Mouse (Mus musculus) G1E-ER4 (cell line): ENCODE measurements around the gene Ifnl3. TPM values are rescaled to one million over a fixed set of nuclear protein-coding genes. Genes with fewer than 3 reads are reported as not detected.
"Not testable (repeated sequence)": the region's sequence is repeated elsewhere in the genome, so short reads cannot be mapped to it uniquely, and the experiment has no call there.

Source experiments
- GATA1 ChIP-seq: IDR thresholded peaks from one replicate; pipeline ENCODE4 v1.8.0; 2012; ENCODE audit warnings: low read length, inconsistent platforms
- polyA plus RNA-seq: library from polyadenylated mRNA; stranded (reverse); fragments of >175 nt; gene quantifications from 2 replicates; pipeline ENCODE4 v1.2.3, GENCODE M21; 2012

The Ifnl3 gene
- not detected in 2 replicates for polyA plus RNA-seq

DNA sequence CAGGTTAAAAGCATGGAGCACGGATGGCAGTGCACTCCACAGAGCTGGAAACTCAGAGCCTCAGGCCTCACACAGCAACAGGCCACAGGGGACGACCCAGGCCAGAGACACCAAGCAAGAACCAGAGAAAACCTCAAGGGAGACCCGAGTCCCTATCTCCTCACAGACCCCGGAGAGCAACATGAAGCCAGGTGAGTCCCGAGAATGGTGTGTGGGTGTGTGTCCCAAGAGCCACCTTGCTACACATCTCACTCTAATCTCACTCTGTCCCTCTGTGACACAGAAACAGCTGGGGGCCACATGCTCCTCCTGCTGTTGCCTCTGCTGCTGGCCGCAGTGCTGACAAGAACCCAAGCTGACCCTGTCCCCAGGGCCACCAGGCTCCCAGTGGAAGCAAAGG lies at the start of gene Ifnl3:
Gene Ifnl3, plus strand, starts transcription at position 301 of the 400 bp plus-strand sequence.
- not testable (repeated sequence) for TF ChIP-seq GATA1

DNA sequence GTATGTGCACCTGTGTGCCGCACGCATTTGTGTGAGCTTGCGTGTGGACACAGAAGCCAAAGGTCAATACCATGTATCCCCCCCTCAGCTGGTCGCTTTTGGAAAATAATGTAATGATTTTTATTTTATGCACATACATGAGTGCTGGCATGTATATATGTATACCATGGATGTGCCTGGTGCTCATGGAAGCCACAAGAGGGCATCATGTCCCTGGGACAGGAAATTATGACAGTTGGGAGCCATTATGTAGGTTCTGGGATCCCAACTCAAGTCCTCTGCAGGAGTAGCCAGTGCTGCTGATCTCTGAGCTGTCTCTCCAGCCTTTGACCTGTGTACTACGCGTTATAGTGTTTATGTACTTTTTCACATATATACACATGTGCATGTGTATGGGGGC lies 46.4 kb upstream of the Ifnl3 start:
- TF ChIP-seq GATA1 = no peak

DNA sequence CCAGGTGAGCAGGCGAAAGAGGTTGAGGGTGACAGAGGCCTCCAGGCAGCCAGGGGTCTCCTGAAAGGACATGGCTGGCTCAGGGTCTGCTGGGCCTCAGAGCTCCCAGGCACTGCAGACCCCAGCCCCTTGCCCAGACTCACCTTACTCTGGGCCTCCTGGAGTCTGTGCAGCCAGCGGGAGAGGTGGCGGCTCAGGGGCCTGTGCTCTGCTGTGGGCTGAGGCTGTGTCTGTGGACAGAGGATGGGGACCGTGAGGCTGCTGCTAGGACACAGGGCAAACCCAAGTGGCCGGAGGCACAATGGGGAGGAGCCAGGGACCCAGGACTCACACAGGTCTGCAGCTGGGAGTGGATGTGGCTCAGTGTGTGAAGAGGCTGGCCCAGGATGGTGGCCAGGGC lies 45.3 kb upstream of the Ifnl3 start:
- no peak for TF ChIP-seq GATA1

DNA sequence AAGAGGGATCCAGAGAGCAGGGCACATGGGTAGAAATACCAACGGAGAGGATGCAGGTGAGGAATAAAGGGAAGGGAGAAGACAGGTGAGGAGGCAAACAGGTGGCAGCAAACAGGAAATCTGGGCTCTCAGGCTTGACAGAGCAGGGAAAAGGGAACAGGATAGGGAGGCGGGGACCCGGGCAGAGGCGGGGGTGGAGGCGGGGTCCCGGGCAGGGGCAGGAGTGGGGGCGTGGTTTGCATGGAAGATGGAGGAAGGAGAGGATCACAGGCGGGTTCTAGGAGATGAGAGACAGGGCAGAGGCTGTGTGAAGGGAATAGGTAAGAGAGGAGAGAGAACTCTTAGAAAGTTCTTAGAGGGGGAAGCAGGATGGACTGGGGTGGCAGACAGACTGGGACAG lies 43.8 kb upstream of the Ifnl3 start:
- TF ChIP-seq GATA1 = no peak

DNA sequence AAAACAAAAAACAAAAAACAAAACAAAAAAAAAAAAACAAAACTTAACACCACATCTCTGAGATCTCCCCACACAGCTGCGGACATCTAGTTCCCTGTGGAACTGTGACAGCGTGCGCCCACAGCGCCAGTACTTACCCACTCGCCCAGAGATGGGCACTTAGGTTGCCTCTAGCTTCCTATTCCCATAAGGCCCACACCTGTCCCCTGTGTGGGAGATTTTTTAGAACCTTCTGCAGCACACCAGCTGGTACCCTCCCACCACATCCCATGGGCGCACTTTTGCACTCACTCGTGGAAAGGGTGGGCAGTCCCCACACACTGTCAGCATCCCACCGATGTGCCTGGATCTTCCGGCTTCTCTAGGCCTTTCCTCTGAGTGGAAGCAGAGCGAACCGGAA lies 39.8 kb upstream of the Ifnl3 start:
- TF ChIP-seq GATA1 = no peak

DNA sequence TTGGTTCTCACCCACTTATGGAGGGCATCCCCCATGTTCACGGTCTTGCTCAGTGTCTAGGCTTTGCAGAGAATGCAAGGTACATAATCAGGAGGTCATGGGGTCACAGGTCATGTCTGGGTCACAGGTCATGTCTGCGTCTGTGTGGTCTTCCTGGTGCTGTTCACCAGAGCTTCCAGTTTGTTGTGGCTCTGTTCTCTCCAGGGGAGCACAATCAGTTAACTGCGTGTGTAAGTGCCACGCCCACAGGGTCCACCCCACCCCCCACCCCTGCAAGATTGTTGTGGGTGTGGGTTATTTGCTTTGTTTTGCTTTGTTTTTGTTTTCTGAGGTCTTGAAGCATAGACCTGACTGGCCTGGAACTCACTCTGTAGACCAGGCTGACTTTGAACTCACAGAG lies 38.4 kb upstream of the Ifnl3 start:
- TF ChIP-seq GATA1 = no peak

DNA sequence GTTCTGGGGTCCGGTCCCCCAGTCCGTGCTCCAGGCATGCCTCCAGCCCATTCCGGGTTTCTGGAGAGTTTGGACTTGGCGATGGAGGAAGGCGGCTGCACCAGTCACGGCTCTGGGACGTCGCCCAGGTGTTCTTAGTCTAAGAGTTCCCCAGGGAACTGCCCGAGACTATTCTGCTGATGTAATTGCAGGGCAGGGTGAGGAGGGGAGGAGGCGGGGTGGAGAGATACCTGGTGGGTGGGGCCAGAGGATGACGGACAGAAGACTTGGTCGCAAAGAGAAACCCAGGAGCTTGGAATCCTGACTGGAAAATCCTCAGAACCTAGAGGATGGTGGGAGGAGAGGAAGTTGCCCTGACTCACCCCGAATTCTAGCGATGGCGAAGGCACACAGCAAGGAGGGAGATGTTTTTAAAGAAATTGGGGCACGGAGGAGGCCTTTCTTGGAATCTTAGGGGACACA lies 34.6 kb upstream of the Ifnl3 start:
- TF ChIP-seq GATA1 = no peak

DNA sequence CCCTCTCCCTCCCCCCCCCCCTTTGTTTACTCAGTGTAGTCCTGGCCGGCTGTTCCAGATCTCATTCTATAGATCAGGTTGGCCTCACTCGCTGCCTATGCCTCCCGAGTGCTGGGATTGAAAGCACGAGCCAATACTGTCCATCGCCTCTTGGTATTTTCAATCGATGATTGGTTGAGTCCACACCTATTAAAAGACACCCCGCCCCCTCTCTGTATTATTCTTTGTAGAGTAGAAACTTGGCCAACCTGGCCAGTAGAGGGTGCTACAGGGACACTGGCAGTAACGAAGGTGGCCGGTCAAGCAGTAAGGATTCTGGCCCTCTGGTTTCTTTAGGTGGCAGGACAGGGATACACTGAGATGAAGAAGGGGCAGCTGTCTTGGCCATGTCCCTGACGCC lies 32.2 kb upstream of the Ifnl3 start:
- no peak for TF ChIP-seq GATA1

DNA sequence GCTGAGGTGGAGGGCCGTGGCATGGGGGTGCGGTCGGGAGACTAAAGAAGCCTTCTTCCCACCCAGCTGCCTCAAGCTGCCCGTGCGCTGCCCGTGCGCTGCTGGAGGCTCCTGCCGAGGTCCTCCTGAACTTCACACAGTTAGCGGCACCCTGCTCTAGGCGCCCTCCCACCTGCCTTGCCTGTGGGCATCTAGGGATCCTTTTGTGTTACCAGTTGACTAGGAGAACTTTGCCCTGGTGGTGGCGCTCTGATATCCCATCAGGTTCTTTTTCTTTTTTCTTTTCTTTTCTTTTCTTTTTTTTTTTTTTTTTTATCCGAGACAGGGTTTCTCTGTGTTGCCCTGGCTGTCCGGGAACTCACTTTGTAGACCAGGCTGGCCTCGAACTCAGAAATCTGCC lies 31.7 kb upstream of the Ifnl3 start:
- TF ChIP-seq GATA1 = no peak

DNA sequence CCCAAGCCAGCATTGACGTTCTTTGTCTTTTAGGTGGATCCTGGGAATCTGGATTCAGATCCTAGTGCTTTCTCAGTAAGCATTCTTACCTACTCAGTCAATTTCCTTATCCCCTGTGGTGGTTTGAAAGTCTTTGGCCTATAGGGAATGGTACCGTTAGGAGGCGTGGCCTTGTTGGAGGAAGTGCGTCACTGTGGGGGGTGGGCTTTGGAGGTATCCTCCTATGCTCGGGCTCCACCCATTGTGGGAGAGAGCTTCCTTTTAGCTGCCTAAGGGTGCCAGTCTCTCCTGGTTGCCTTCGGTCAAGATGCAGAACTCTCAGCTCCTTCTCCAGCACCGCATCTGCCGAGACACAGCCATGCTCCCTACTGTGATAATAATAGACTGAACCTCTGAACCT lies 30.3 kb upstream of the Ifnl3 start:
- no peak for TF ChIP-seq GATA1

DNA sequence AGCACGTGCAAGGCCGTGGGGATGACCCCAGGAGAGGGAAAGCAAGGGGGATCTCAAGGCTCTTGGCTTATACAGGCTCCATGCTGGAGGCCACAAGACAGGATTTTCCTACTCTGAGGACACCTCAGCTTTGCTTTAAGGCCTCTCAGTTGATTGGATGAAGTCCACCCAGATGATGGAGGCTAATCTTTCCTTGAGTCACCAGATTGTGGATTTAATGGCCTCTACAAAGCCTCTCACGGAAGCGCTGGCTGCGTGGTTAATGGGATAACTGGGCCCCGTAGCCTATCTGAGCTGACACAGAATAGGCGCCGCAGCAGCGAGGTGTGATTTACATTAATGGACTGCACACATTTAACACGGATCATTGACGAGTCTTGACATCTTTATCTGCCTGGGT lies 27.2 kb upstream of the Ifnl3 start:
- no peak for TF ChIP-seq GATA1

DNA sequence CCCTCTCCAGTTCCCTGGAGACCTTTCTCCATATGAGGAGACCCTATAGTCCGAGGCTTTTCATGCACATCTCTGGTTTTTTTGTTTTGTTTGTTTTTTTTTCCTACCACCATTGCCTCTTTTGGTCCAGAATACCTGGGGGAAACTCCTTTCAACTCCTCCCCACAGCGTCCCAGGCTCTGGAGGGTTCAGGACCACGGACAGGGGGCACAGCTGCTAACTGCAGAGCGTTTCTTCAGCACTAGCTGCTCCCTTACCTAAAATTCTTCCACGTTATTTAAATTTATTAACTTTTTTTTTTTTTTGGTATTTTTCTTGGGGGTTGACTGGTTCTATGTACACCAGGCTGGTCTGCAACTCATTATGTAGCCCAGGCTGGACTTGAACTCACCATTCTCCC lies 17.1 kb upstream of the Ifnl3 start:
- TF ChIP-seq GATA1 = no peak

DNA sequence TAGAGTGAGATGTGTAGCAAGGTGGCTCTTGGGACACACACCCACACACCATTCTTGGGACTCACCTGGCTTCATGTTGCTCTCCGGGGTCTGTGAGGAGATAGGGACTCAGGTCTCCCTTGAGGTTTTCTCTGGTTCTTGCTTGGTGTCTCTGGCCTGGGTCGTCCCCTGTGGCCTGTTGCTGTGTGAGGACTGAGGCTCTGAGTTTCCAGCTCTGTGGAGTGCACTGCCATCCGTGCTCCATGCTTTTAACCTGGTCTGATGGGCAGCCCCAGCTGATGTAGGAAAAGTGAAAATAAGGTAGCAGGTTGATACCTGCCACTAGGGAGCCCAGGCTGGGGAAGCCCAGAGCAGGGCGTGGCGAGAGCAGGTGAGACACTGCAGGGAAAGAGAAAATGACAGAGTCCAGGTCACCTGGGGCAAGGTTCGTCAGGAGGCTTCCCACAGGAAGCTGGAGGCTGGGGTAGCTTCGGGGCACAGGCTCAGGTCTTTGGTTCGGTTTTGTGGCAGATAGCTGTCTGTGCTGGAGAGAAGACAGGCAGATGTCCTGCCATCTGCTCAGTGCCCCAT lies 12.1 kb upstream of the Ifnl3 start, which contains the start of gene Ifnl2:
Gene Ifnl2, minus strand, starts transcription at position 51 of the 570 bp plus-strand sequence.
- TF ChIP-seq GATA1 = not testable (repeated sequence)

DNA sequence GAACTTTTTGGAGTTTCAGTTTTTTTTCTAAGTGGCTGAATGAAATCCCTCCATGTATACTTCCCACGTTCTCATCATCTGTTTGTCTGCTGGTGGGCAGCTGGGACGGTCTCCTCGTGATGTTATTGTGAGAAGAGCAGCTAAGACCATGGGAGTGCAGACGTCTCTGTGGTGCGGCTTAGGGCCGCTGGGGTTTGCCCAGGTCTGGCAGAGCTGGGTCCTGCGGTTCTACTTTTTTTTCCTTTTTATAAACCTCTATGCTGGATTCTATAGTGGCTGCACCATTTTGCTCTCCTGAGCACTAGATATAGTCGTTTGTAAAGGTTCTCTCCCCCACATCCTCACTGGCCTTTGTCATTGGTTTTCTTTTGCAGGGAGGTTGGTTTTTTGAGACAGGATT lies 11.2 kb upstream of the Ifnl3 start:
- no peak for TF ChIP-seq GATA1

DNA sequence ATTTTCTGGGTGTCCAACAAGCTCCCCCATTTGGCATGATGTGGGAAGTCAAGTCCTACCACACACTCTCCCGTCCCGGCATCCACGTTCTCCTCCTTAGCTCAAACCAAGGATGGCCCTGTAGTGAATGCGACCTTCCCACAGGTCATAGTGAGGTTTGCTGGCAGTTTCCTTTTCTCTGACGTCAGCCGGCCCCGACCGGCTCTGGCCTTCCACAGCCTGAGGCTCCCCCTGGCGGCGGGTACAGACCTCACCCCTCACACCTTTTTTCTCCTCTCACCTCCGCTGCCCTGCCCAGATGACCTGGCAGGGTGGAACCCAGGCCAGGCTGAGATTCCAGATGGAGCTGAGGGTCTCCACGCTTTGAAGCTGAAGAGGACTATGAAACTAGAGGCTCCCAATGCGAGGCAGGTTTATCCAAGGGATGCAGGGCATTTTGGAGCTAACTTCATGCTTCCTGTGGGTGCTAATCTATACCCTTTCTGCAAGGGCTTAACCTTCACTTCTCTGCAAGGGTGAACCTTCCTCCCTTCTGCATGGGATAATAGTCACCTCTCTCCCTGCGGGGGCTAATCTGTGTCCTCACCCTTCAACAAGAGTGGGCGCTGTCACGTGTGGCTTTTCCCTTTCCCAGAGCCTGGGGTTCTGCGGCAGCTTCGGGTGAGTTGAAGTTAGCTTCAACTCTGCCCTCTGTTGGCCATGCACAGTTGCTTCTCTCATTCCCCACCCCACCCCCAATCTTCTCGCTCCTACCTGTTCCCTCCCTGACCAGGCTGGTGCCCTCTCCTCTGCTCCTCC lies 5.5 kb downstream of the Ifnl3 start:
- no peak for TF ChIP-seq GATA1

DNA sequence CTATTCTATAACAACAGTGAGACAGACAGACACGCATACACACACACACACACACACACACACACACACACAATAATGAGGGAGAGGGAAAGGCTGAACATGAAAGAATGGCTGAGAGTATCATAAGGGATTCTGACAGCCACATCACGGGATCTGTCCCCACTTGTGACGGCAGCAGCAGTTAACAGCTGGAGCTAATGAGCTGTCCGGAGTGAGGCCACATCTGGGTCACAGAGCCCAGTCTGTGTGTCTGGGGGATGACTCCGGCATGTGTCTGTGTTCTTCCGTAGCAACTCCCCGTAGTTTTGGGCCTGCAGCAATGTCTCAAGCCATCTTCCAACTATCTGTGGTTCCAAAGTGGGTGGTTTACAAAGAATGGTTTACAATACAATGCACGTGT lies 9.4 kb downstream of the Ifnl3 start:
- TF ChIP-seq GATA1 = no peak

DNA sequence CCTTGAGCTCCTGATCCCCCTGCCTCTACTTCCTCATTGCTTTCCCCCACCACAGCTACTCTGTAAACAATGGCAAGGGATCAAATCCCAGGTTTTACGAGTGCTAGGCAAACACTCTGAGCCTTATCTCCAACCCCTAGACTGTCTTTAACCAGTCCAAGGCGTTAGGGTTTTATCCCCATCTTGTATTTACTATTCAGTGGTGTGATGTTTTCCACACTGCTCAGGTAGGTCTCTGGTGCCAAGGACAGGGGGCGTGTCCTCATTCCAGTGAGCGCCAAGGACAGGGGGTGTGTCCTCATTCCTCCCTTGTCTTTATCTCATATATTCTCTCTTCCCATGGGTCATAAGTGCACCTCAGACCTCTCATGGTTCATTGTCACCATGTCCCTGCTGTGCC lies 17.9 kb downstream of the Ifnl3 start, which contains the start of gene Sycn:
Gene Sycn, plus strand, starts transcription at position 360 of the 400 bp plus-strand sequence.
- no peak for TF ChIP-seq GATA1
